In genomic region chr16:96852383-96852782, GRCm38 (mm10) we compare ENCODE assay signal across 8 mouse cellular contexts.
DNase-seq lines count a peak whose midpoint lies in the region; ATAC-seq and TF ChIP-seq lines count a peak whose summit lies in the region.
"Had no signal": no experiment of that assay in that cellular context is flagged by ENCODE, and none has a peak within 500 bp of the region (broad histone marks: within the 10 kb centered on the region; RNA-seq: fewer than 3 reads in every experiment).

No protein-coding gene starts in this region.

- no peak overlapping the region for H3K4me3 ChIP-seq in midbrain, embryonic 12.5 days
- no peak overlapping the region for H3K4me3 ChIP-seq in midbrain, embryonic 10.5 days
- H3K4me3 ChIP-seq in cortical plate, adult 2 months (ENCODE audit: insufficient read depth, low read length) = no peak overlapping the region
- H3K4me3 ChIP-seq: heart, embryonic 13.5 days had no signal

- peak; percentile 74 for TF ChIP-seq CTCF in cortical plate, adult 2 months (IDR thresholded peaks at IDR 0.05; ENCODE audit: extremely low read depth, insufficient read depth, low read length)

- H3K9me3 ChIP-seq in midbrain, embryonic 12.5 days = no peaks in the 10 kb centered on the region
- H3K9me3 ChIP-seq in midbrain, embryonic 10.5 days (replicated peaks) = no peaks in the 10 kb centered on the region
- H3K9me3 ChIP-seq: heart, embryonic 13.5 days had no signal

- WGBS in midbrain, embryonic 12.5 days = 14% methylated on average over 4 of the region's 4 CpGs
- WGBS in midbrain, embryonic 10.5 days = 18% methylated on average over 4 of the region's 4 CpGs

- no peaks in the 10 kb centered on the region for H3K27me3 ChIP-seq in midbrain, embryonic 12.5 days
- H3K27me3 ChIP-seq in midbrain, embryonic 10.5 days (ENCODE audit: low read depth, poor library complexity, severe bottlenecking) = no peaks in the 10 kb centered on the region
- H3K27me3 ChIP-seq: heart, embryonic 13.5 days had no signal

- no peak for TF ChIP-seq POLR2A in cortical plate, adult 2 months (IDR thresholded peaks at IDR 0.05; ENCODE audit: extremely low read depth, insufficient read depth, low read length)

- ATAC-seq in midbrain, embryonic 12.5 days (ENCODE audit: low FRiP score, low read depth) = peak; percentile 49; the same call in 1 of the 2 replicates
- peak; percentile 90 for ATAC-seq in megakaryocyte progenitor cell, adult 5-6 weeks (replicated peaks; ENCODE audit: poor library complexity)

- no peak for DNase-seq in midbrain, embryonic 10.5 days (ENCODE audit: low spot score)
- DNase-seq in adrenal gland, postnatal 10 days = peak; percentile 72
- peak; percentile 38 for DNase-seq in kidney, adult 9 months
- DNase-seq in testis, postnatal 10 days (ENCODE audit: low spot score) = peak; percentile 53

- peaks cover 5% of the 10 kb centered on the region; the same call in 1 of the 2 replicates for H3K4me1 ChIP-seq in midbrain, embryonic 12.5 days
- peaks cover 11% of the 10 kb centered on the region for H3K4me1 ChIP-seq in midbrain, embryonic 10.5 days
- H3K4me1 ChIP-seq in cortical plate, adult 2 months (ENCODE audit: control insufficient read depth, insufficient read depth, low read length) = peaks cover 7% of the 10 kb centered on the region

- H3K27ac ChIP-seq in midbrain, embryonic 12.5 days (replicated peaks) = no peak overlapping the region
- H3K27ac ChIP-seq in midbrain, embryonic 10.5 days (replicated peaks) = no peak overlapping the region
- no peak overlapping the region for H3K27ac ChIP-seq in cortical plate, adult 2 months (ENCODE audit: insufficient read depth, low read length)
- H3K27ac ChIP-seq: heart, embryonic 13.5 days had no signal

- no peak overlapping the region for H3K9ac ChIP-seq in midbrain, embryonic 12.5 days (replicated peaks)
- H3K9ac ChIP-seq: heart, embryonic 13.5 days had no signal

- H3K36me3 ChIP-seq in midbrain, embryonic 12.5 days = no peaks in the 10 kb centered on the region
- H3K36me3 ChIP-seq in midbrain, embryonic 10.5 days = no peaks in the 10 kb centered on the region
- H3K36me3 ChIP-seq: heart, embryonic 13.5 days had no signal

- H3K4me2 ChIP-seq in midbrain, embryonic 12.5 days (replicated peaks) = no peak overlapping the region
- H3K4me2 ChIP-seq: heart, embryonic 13.5 days had no signal
